Mouse (Mus musculus) spleen, adult 2 months (tissue): ENCODE results near the gene Hist1h2br. TPM values are rescaled to one million over a fixed set of nuclear protein-coding genes. Genes with fewer than 3 reads are reported as not detected.
"Not testable (repeated sequence)": the region's sequence is repeated elsewhere in the genome, so short reads cannot be mapped to it uniquely, and the experiment has no call there.

Experiments
- DNase-seq, 2 experiments: peaks; one replicate each; pipeline versions ENCODE4 v3.0.0 to v3.0.0-alpha.2; 2012 to 2021; ENCODE audit warnings: low spot score in 2 of 2, low read depth in 1 of 2
- H3K27ac ChIP-seq: fragments of 200-500 bp; 2 replicates; pipeline ENCODE4 v1.5.1; 2012; ENCODE audit warnings: low read length, inconsistent platforms; ENCODE audit not compliant: insufficient read depth
- H3K27me3 ChIP-seq: fragments of 200-500 bp; 2 replicates; pipeline ENCODE4 v1.6.1; 2012; ENCODE audit warnings: mild to moderate bottlenecking, moderate library complexity, low read length, inconsistent platforms; ENCODE audit not compliant: control insufficient read depth, insufficient read depth
- H3K36me3 ChIP-seq: fragments of 200-500 bp; 2 replicates; pipeline ENCODE4 v1.6.1; 2012; ENCODE audit warnings: mild to moderate bottlenecking, low read length, inconsistent platforms; ENCODE audit not compliant: control insufficient read depth, insufficient read depth
- H3K4me1 ChIP-seq: fragments of 200-500 bp; 2 replicates; pipeline ENCODE4 v1.6.1; 2011; ENCODE audit warnings: inconsistent platforms; ENCODE audit not compliant: control insufficient read depth, insufficient read depth, insufficient read length
- H3K4me3 ChIP-seq: fragments of 200-500 bp; 2 replicates; pipeline ENCODE4 v1.5.1; 2011; ENCODE audit warnings: mild to moderate bottlenecking, inconsistent platforms; ENCODE audit not compliant: insufficient read depth, insufficient read length; ENCODE audit errors: extremely low read depth
- CTCF ChIP-seq: fragments of 200-500 bp; IDR thresholded peaks from 2 replicates; pipeline ENCODE4 v1.5.1; 2011; ENCODE audit warnings: mild to moderate bottlenecking, inconsistent platforms; ENCODE audit not compliant: insufficient read depth, insufficient read length, insufficient replicate concordance; ENCODE audit errors: extremely low read depth
- POLR2A ChIP-seq: fragments of 200-500 bp; IDR thresholded peaks from 2 replicates; pipeline ENCODE4 v1.6.1; 2011; ENCODE audit warnings: low read depth, low read length, inconsistent platforms
- WGBS: fragments of 180-500 bp; shearing (Covaris S2); methylation state at CpG from one replicate; pipeline ENCODE4 v1.1.7; 2018; 5-methylcytosine and 5-hydroxymethylcytosine counted together
- polyA plus RNA-seq: library from polyadenylated mRNA; depleted of rRNA; stranded (reverse); fragments of >200 nt; gene quantifications from 2 replicates; pipeline ENCODE4 v1.2.3, GENCODE M21; 2012

The Hist1h2br gene
- polyA plus RNA-seq, 1 experiment: 28.5 TPM

GRCm38 (mm10) chr13:21852215-21852945, 18.8 kb downstream of the Hist1h2br start:
- Histone ChIP-seq H3K36me3 (no peaks in the 10 kb centered on the region), H3K27ac (peak overlapping the region; percentile 42), H3K4me3 (no peak overlapping the region), H3K4me1 (peaks cover 4% of the 10 kb centered on the region), H3K27me3 (no peaks in the 10 kb centered on the region)
- no peak for TF ChIP-seq CTCF
- no peak for TF ChIP-seq POLR2A
- 10% methylated on average over 3 of the region's 3 CpGs for WGBS
- peak in 1 of 2 experiments; percentile 22 for DNase-seq

GRCm38 (mm10) chr13:21855146-21855545, 21.6 kb downstream of the Hist1h2br start:
- Histone ChIP-seq H3K4me3 (no peak overlapping the region), H3K36me3 (no peaks in the 10 kb centered on the region), H3K27me3 (no peaks in the 10 kb centered on the region), H3K4me1 (peaks cover 4% of the 10 kb centered on the region), H3K27ac (no peak overlapping the region)
- WGBS: 18% methylated on average over 11 of the region's 11 CpGs
- no peak for TF ChIP-seq POLR2A
- TF ChIP-seq CTCF: no peak
- peak; percentile 14 to 52 for DNase-seq

- Histone ChIP-seq H3K27ac (no peak overlapping the region), H3K27me3 (no peaks in the 10 kb centered on the region), H3K4me1 (peaks cover 4% of the 10 kb centered on the region), H3K4me3 (peak overlapping the region; percentile 20; the same call in 1 of the 2 replicates), H3K36me3 (no peaks in the 10 kb centered on the region)
- DNase-seq: no peak
- no peak for TF ChIP-seq CTCF
- no peak for TF ChIP-seq POLR2A
- 15% methylated on average over 15 of the region's 15 CpGs for WGBS
Measured at GRCm38 (mm10) chr13:21855698-21856162, 22.2 kb downstream of the Hist1h2br start.

GRCm38 (mm10) chr13:21861608-21862007, 28.1 kb downstream of the Hist1h2br start:
- 73% methylated on average over 5 of the region's 5 CpGs for WGBS
- Histone ChIP-seq H3K36me3 (no peaks in the 10 kb centered on the region), H3K27ac (no peak overlapping the region), H3K27me3 (no peaks in the 10 kb centered on the region), H3K4me3 (no peak overlapping the region), H3K4me1 (no peaks in the 10 kb centered on the region)
- no peak for DNase-seq
- TF ChIP-seq POLR2A: no peak
- TF ChIP-seq CTCF: no peak

GRCm38 (mm10) chr13:21865503-21865902, 32.0 kb downstream of the Hist1h2br start:
- H3K27ac ChIP-seq, H3K4me3 ChIP-seq, H3K4me1 ChIP-seq, DNase-seq, H3K27me3 ChIP-seq, H3K36me3 ChIP-seq: not testable (repeated sequence)
- 76% methylated on average over 3 of the region's 3 CpGs for WGBS

- 89% methylated on average over 6 of the region's 6 CpGs for WGBS
- 0 out of 2 replicates have a peak, but pooled peaks cover 1% of the 10 kb centered on the region for H3K27me3 ChIP-seq
Measured at GRCm38 (mm10) chr13:21880735-21881134, 47.2 kb downstream of the Hist1h2br start.

GRCm38 (mm10) chr13:21881878-21882669, 48.5 kb downstream of the Hist1h2br start:
- DNase-seq: no peak
- peak overlapping the region; percentile 33; the same call in 1 of the 2 replicates for H3K4me3 ChIP-seq
- H3K4me1 ChIP-seq: no peaks in the 10 kb centered on the region
- WGBS: 17% methylated on average over 27 of the region's 27 CpGs
- no peak overlapping the region for H3K27ac ChIP-seq
- no peak for TF ChIP-seq CTCF
- TF ChIP-seq POLR2A: no peak
- H3K36me3 ChIP-seq: no peaks in the 10 kb centered on the region
- 0 out of 2 replicates have a peak, but pooled peaks cover 1% of the 10 kb centered on the region for H3K27me3 ChIP-seq

More at GRCm38 (mm10) chr13:21880735-21881134, 47.2 kb downstream of the Hist1h2br start:
- DNase-seq: no peak
- TF ChIP-seq CTCF (no peak), POLR2A (no peak)
- Histone ChIP-seq H3K27ac (no peak overlapping the region), H3K4me1 (no peaks in the 10 kb centered on the region), H3K4me3 (no peak overlapping the region), H3K36me3 (no peaks in the 10 kb centered on the region)
